Mouse (Mus musculus): ENCODE data around the gene Hcn3.

Gene Hcn3

GRCm38 (mm10) chr3:89100811-89101210 is 59.2 kb downstream of the Hcn3 start, which contains the start of gene Gm43738:
Gene Gm43738 (minus strand): TSS chr3:89101099.
- DNase-seq (ENCODE audit: inconsistent ontology term) = no peak

All from Muller cell, postnatal 12 days (primary cell).